Mouse (Mus musculus) forebrain, embryonic 15.5 days (tissue): ENCODE measurements around the gene Olfr750. TPM values are rescaled to one million over a fixed set of nuclear protein-coding genes. Genes with fewer than 3 reads are reported as not detected.

Experiments used
- ATAC-seq: fragments of 200-750 bp; cut with Nextera tagmentation; replicated peaks from 2 replicates; pipeline ENCODE4 v1.8.0; 2017; ENCODE audit warnings: mild to moderate bottlenecking, moderate TSS enrichment, moderate library complexity
- H3K27ac ChIP-seq: fragments of 300-500 bp; sonication (generic); replicated peaks from 2 replicates; pipeline ENCODE4 v1.5.1; 2015; ENCODE audit warnings: mild to moderate bottlenecking, inconsistent platforms
- H3K27me3 ChIP-seq: fragments of 300-500 bp; sonication (generic); 2 replicates; pipeline ENCODE4 v1.6.1; 2015; ENCODE audit warnings: inconsistent platforms
- H3K36me3 ChIP-seq: fragments of 300-500 bp; sonication (generic); 2 replicates; pipeline ENCODE4 v1.6.1; 2015; ENCODE audit warnings: mild to moderate bottlenecking, inconsistent platforms
- H3K4me1 ChIP-seq: fragments of 300-500 bp; sonication (generic); 2 replicates; pipeline ENCODE4 v1.6.1; 2015; ENCODE audit warnings: inconsistent platforms
- H3K4me2 ChIP-seq: fragments of 300-500 bp; sonication (generic); replicated peaks from 2 replicates; pipeline ENCODE4 v1.6.1; 2015; ENCODE audit warnings: mild to moderate bottlenecking, inconsistent platforms
- H3K4me3 ChIP-seq: fragments of 300-500 bp; sonication (generic); 2 replicates; pipeline ENCODE4 v1.5.1; 2015; ENCODE audit warnings: mild to moderate bottlenecking, inconsistent platforms
- H3K9ac ChIP-seq: fragments of 300-500 bp; sonication (generic); replicated peaks from 2 replicates; pipeline ENCODE4 v1.6.1; 2015; ENCODE audit warnings: mild to moderate bottlenecking, inconsistent platforms
- H3K9me3 ChIP-seq: fragments of 300-500 bp; sonication (generic); 2 replicates; pipeline ENCODE4 v1.6.1; 2016; ENCODE audit warnings: inconsistent platforms
- WGBS: fragments of 180-500 bp; shearing (Covaris S2); methylation state at CpG from one replicate; pipeline ENCODE4 v1.1.7; 2015; ENCODE audit warnings: mixed read lengths; 5-methylcytosine and 5-hydroxymethylcytosine counted together
- polyA plus RNA-seq: library from polyadenylated mRNA; unstranded; fragments of >200 nt; fragmentation: Nextera tagmentation; extraction: Ambion mirVana; gene quantifications from 2 replicates; pipeline ENCODE4 v1.2.1, GENCODE M21; 2015

Olfr750 gene
- polyA plus RNA-seq, 1 experiment from 2014 or later: not detected

DNA sequence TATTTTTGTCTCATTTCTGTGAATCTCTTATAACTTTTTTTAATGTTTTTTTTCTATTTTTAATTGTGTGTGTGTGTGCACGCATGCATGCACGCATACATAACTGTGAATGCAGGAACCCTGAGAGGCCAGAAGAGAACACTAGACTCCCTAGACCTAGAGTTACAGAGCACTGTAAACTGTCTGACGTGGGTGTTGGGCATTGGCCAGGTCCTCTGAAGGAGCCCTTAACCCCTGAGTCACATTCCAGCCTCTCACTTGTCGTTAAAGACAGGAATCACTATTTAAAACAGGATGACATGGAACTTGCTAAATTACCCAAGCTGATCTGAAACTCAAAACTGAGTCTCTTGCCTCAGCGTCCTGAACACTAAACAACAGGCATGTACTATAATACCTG is 22.3 kb downstream of the Olfr750 start:
- no peak overlapping the region for H3K9ac ChIP-seq
- no peaks in the 10 kb centered on the region for H3K27me3 ChIP-seq
- 54% methylated on average over 5 of the region's 5 CpGs for WGBS
- H3K9me3 ChIP-seq: no peaks in the 10 kb centered on the region
- H3K4me1 ChIP-seq: peaks cover 9% of the 10 kb centered on the region
- H3K36me3 ChIP-seq: no peaks in the 10 kb centered on the region
- no peak overlapping the region for H3K4me3 ChIP-seq
- ATAC-seq: no peak
- H3K4me2 ChIP-seq: no peak overlapping the region
- H3K27ac ChIP-seq: no peak overlapping the region

DNA sequence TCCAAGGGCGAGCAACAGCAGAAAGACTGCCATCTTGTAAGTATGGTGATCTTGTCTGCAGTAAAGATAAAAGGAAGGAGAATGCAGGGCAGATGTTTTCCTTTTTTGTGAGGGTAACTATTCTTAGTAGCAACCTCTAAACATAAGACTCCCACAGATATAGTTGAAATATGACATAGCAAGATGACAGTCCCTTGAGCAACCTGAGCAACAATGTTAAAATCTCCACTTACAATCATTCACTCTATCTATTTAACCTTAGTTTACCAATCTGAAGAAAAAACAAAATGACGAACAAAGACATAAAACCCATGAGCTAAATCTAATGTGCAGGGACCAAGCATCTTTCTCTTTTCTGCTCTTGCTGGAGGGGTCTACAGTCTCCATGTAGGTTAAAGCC is 24.2 kb downstream of the Olfr750 start, which contains the start of gene Rnase11:
Rnase11 (minus strand) TSS at position 101 of the 400 bp plus-strand sequence.
- ATAC-seq: no peak
- Histone ChIP-seq H3K36me3 (no peaks in the 10 kb centered on the region), H3K4me1 (peaks cover 9% of the 10 kb centered on the region), H3K4me2 (no peak within 1 kb of the TSS), H3K9me3 (no peaks in the 10 kb centered on the region), H3K4me3 (no peak within 1 kb of the TSS), H3K27ac (no peak within 1 kb of the TSS), H3K9ac (no peak within 1 kb of the TSS), H3K27me3 (no peaks in the 10 kb centered on the region)
- WGBS: 81% methylated on average over 2 of the region's 2 CpGs

DNA sequence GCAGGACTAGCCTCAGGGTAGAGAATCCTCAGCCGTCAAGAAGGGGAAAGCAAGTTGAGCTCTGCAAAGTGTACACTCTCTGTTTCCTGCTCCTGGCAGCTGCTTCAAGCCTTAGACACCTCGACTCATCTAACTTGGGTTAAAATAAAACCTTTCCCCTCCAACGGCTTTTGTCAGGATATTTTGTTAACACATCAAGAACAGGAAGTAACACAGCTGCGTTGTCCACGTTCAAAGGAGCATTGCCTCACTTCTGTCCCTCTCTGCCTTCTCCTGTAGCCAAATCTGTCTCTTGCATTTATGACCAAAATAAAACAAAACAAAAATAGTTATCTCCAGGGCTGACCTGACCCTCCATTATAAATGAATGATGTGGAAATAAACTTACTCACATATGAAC is 26.4 kb downstream of the Olfr750 start:
- H3K4me2 ChIP-seq: no peak overlapping the region
- no peaks in the 10 kb centered on the region for H3K27me3 ChIP-seq
- H3K4me3 ChIP-seq: no peak overlapping the region
- no peaks in the 10 kb centered on the region for H3K9me3 ChIP-seq
- WGBS: 72% methylated on average over 5 of the region's 5 CpGs
- H3K4me1 ChIP-seq: no peaks in the 10 kb centered on the region
- H3K36me3 ChIP-seq: no peaks in the 10 kb centered on the region
- no peak overlapping the region for H3K9ac ChIP-seq
- no peak overlapping the region for H3K27ac ChIP-seq
- no peak for ATAC-seq

DNA sequence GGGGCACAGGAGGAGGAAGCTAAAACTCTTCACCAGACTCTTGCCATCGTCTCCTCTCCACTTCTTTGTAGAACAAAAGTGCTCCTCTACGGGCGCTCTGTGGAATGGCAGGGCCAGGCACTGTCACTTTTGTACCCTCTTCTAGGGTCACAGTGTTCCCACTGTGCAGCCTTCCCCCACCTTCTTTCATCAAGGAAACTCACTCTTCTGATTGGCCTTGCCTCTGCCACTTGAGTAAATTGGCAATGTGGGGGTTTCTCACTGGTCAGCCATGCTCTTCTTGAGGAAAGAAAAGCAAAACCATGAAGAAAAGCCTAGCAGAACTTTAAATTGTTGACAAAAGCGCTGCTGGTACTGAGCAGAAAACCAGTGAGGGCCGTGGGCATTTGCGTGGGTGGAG is 32.5 kb downstream of the Olfr750 start, which contains the start of gene Rnase9:
Rnase9 (minus strand) TSS at position 101 of the 400 bp plus-strand sequence.
- 63% methylated on average over 6 of the region's 6 CpGs for WGBS
- ATAC-seq: no peak
- no peaks in the 10 kb centered on the region for H3K9me3 ChIP-seq

DNA sequence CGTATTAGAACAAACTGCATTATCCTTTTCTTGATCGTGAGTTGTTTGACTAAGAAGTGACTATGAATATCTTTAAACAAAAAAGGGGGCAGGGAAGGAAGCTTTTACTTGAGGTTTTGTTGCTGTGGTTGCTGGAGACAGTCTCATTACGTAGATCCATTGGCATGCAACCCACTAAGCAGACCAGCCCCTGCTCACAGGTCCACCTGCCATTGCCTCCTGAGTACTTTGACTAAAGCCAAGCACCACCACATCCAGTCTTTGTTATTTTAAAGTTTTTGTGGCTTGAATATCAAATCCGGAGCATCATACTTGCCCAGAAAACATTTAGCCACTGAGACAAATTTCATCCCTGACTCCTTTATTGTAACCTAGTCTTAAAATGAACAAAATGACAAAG is 38.0 kb downstream of the Olfr750 start:
- H3K4me2 ChIP-seq: no peak overlapping the region
- no peak overlapping the region for H3K4me3 ChIP-seq
- no peak overlapping the region for H3K27ac ChIP-seq
- no peaks in the 10 kb centered on the region for H3K9me3 ChIP-seq
- no peak overlapping the region for H3K9ac ChIP-seq
- no peak for ATAC-seq
- H3K36me3 ChIP-seq: no peaks in the 10 kb centered on the region
- no peaks in the 10 kb centered on the region for H3K4me1 ChIP-seq
- no peaks in the 10 kb centered on the region for H3K27me3 ChIP-seq
- 85% methylated on average over 4 of the region's 4 CpGs for WGBS

More for the DNA sequence above, 32.5 kb downstream of the Olfr750 start, which contains the start of gene Rnase9:
- Histone ChIP-seq H3K4me1 (no peaks in the 10 kb centered on the region), H3K27ac (no peak within 1 kb of the TSS), H3K36me3 (no peaks in the 10 kb centered on the region), H3K9ac (no peak within 1 kb of the TSS), H3K4me2 (no peak within 1 kb of the TSS), H3K27me3 (no peaks in the 10 kb centered on the region), H3K4me3 (no peak within 1 kb of the TSS)

DNA sequence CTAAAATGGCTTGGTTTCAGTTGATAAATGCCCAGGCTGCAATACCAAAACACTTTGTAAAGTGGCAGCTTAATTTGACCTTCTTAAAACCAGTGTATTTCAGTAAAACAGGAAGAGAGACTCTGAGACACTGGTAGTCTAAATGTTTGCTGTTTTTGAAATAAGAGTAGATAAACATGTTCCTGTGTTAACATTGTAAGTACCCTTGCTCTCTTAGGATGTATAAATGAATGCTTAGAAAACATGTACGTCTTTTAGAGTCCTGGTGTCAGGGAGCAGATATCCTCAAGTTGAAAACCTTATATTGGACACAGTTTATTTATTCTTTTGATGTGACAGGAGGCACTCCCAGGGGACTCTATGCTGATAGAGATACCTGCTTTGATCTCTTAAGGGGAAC is 39.0 kb downstream of the Olfr750 start:
- 70% methylated on average over 1 of the region's 1 CpGs for WGBS
- ATAC-seq: no peak
- Histone ChIP-seq H3K4me3 (no peak overlapping the region), H3K9ac (no peak overlapping the region), H3K27me3 (no peaks in the 10 kb centered on the region), H3K4me2 (no peak overlapping the region), H3K36me3 (no peaks in the 10 kb centered on the region), H3K27ac (no peak overlapping the region), H3K4me1 (no peaks in the 10 kb centered on the region), H3K9me3 (no peaks in the 10 kb centered on the region)

DNA sequence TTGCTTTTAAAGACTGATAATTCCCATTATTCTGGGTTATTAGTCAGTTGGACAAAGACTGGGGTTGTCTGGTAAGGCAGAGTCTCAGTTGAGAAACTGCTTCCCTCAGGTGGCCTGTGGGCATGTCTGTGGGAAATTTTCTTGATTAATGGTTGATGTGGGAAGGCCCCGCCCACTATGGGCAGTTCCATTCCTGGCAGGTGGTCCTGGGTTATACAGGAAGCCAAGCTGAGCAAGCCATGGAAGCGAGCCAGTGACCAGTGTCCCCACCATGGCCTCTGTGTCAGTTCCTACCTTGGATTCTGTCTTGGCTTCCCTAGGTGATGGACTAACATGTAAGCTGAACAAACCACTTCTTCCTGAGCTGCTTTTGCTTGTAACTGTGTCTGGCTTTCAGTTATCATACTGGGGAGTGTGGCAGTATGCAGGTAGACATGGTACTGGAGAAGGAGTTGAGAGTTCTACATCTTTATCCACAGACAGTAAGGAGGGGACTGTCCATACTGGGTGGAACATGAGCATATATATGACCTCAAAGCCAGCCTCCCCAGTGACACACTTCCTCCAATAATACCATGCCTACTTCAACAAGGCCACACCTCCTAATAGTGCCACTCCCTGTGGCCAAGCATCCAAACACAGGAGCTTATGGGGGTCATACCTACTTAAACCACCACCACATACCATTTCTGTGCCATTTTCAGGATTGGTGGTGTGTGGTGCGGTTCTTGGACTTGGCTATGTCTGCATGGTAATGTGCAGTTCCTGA is 46.7 kb downstream of the Olfr750 start:
- no peak for ATAC-seq
- 59% methylated on average over 3 of the region's 3 CpGs for WGBS
- Histone ChIP-seq H3K27ac (no peak overlapping the region), H3K36me3 (no peaks in the 10 kb centered on the region), H3K9me3 (no peaks in the 10 kb centered on the region), H3K4me1 (no peaks in the 10 kb centered on the region), H3K9ac (no peak overlapping the region), H3K27me3 (no peaks in the 10 kb centered on the region), H3K4me2 (no peak overlapping the region), H3K4me3 (no peak overlapping the region)

DNA sequence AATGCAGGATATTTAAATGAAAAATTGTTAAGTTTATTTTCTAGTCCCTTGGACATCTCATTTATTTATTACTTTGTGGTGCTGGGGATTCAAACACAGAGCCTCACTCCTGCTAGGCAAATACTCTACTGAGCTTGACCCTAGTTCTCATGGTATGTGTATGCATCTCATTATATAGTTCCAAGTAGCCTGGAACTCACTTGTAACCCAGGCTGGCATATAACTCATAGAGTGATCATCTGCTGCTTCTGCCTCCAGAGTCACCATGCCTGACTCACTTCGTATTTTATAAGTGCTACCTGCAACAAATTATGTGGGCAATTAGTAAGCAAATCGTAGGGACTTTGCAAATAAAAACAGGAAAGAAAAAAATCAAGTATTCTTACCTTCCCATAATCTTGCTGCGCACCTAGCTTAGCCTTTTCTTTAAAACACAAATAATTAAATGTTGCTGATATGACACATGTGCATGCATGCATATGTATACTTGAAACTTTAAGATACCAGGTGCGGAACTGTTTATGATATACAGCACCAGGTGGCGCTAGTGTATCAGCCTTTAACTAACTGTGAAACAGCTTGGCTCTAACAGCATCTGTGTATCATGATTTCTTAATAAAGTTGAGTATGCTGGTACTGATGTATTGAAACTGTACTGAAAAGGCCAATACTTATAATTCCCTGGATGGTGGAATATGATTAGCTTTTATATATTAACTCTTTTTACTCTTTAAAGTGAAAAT is 47.7 kb downstream of the Olfr750 start:
- no peak overlapping the region for H3K4me2 ChIP-seq
- no peaks in the 10 kb centered on the region for H3K4me1 ChIP-seq
- no peaks in the 10 kb centered on the region for H3K9me3 ChIP-seq
- H3K36me3 ChIP-seq: no peaks in the 10 kb centered on the region
- H3K27me3 ChIP-seq: no peaks in the 10 kb centered on the region
- 35% methylated on average over 5 of the region's 5 CpGs for WGBS
- no peak overlapping the region for H3K4me3 ChIP-seq
- H3K27ac ChIP-seq: no peak overlapping the region
- no peak overlapping the region for H3K9ac ChIP-seq
- ATAC-seq: peak; percentile 69; the same call in 1 of the 2 replicates

DNA sequence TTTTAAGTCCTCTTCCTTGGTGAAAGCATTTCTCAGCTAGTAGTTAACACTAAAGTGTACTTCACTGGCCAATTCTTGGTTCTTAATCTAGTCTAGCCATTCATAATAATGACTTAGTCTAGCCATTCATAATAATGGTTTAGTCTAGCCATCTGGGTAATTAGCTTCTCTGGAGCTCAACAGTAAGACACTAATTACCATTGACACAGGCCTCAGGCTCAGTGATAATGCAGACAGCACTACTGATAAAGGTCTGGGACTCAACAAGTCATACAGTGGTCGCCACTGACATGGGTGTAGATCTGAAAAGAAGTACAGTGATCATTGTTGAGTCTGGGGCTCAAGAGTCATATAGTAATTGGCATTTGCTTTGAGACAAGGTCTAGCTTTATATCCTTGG is 49.4 kb downstream of the Olfr750 start:
- H3K27me3 ChIP-seq: no peaks in the 10 kb centered on the region
- WGBS: 76% methylated on average over 1 of the region's 1 CpGs
- H3K4me3 ChIP-seq: no peak overlapping the region
- H3K27ac ChIP-seq: no peak overlapping the region
- no peaks in the 10 kb centered on the region for H3K4me1 ChIP-seq
- H3K9ac ChIP-seq: no peak overlapping the region
- H3K36me3 ChIP-seq: no peaks in the 10 kb centered on the region
- H3K4me2 ChIP-seq: no peak overlapping the region
- H3K9me3 ChIP-seq: no peaks in the 10 kb centered on the region
- ATAC-seq: no peak

DNA sequence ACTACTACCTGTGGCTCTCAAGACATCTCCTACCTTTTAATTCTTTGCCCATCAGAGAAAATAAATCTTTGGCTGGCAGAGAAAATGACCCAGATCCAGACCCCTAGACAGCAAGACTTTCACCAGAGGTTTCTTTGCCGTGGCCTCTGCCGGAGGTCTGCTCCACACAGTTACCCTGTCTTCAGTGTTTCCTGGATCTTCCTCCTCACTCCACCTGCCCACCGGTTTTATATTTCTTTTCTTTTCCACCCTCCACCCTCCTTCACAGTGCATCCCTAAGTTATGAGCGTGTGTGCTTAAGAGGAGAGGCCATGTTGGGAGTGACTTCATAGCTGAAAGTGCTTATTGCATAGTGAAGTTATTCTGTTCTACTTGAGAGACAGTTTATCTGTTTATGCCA is 50.8 kb downstream of the Olfr750 start:
- WGBS: 82% methylated on average over 4 of the region's 4 CpGs
- no peak overlapping the region for H3K27ac ChIP-seq
- H3K4me3 ChIP-seq: no peak overlapping the region
- H3K27me3 ChIP-seq: no peaks in the 10 kb centered on the region
- no peak overlapping the region for H3K4me2 ChIP-seq
- H3K9ac ChIP-seq: no peak overlapping the region
- ATAC-seq: no peak
- H3K4me1 ChIP-seq: no peaks in the 10 kb centered on the region
- H3K9me3 ChIP-seq: no peaks in the 10 kb centered on the region
- no peaks in the 10 kb centered on the region for H3K36me3 ChIP-seq

DNA sequence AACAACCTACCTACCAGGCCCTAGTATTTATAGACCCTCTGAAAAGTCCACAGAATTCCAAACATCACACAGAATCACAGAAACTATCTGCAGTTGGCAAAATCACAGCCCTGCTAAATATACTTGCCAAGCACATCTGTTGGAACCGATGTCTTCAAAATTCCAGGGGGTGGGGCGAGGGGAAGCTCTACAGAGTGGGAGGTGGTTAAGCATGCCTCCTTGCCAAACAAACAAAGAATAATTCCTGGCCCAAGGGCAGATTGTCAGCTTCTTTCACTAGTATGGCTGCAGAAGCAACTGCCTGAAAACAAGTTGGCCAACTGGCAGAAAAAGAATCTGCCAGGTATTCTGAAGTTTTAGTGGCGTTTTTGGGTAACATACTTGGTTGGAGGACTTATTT is 57.0 kb downstream of the Olfr750 start:
- Histone ChIP-seq H3K9ac (no peak overlapping the region), H3K9me3 (no peaks in the 10 kb centered on the region), H3K36me3 (no peaks in the 10 kb centered on the region), H3K27me3 (no peaks in the 10 kb centered on the region), H3K27ac (no peak overlapping the region), H3K4me2 (no peak overlapping the region), H3K4me1 (no peaks in the 10 kb centered on the region), H3K4me3 (no peak overlapping the region)
- ATAC-seq: no peak
- 77% methylated on average over 3 of the region's 3 CpGs for WGBS
